Mouse (Mus musculus): ENCODE measurements around the gene Wdr70. TPM values are rescaled to one million over a fixed set of nuclear protein-coding genes. Genes with fewer than 3 reads are reported as not detected.

The Wdr70 gene
- polyA plus RNA-seq, 1 experiment, result 47.6 TPM

GRCm38 (mm10) chr15:7978640-7979039 lies 120.4 kb downstream of the Wdr70 start:
- Histone ChIP-seq H3K4me3 (ENCODE audit: insufficient read depth, poor library complexity, severe bottlenecking) (no peak overlapping the region), H3K79me2 (ENCODE audit: control insufficient read depth, insufficient read depth) (no peaks in the 10 kb centered on the region), H3K27me3 (ENCODE audit: control insufficient read depth, insufficient read depth, insufficient read length) (no peaks in the 10 kb centered on the region), H3K36me3 (ENCODE audit: control insufficient read depth, insufficient read depth) (peaks cover 7% of the 10 kb centered on the region), H3ac (ENCODE audit: control insufficient read depth, insufficient read length, low read depth) (no peak overlapping the region), H3K79me3 (ENCODE audit: low read depth) (no peaks in the 10 kb centered on the region)
- TF ChIP-seq FOSL1 (IDR thresholded peaks at IDR 0.05; ENCODE audit: insufficient read depth, low read length, poor library complexity, severe bottlenecking), result no peak
- no peak for TF ChIP-seq USF1 (IDR thresholded peaks at IDR 0.05; ENCODE audit: low read depth)
- TF ChIP-seq CTCF (IDR thresholded peaks at IDR 0.05; ENCODE audit: control insufficient read depth, insufficient read depth, insufficient read length), result no peak
- TF ChIP-seq MYOD1 (IDR thresholded peaks at IDR 0.05; ENCODE audit: control insufficient read depth, insufficient read length, low read depth), result no peak
- TF ChIP-seq MYOG (IDR thresholded peaks at IDR 0.05; ENCODE audit: control insufficient read depth, extremely low read depth, insufficient read length), result no peak
- no peak for TF ChIP-seq MAX (IDR thresholded peaks at IDR 0.05)
- TF ChIP-seq CEBPB (IDR thresholded peaks at IDR 0.05; ENCODE audit: low read depth), result no peak

- H3ac ChIP-seq (ENCODE audit: control insufficient read depth, insufficient read length, low read depth), result no peak overlapping the region
- peaks cover 7% of the 10 kb centered on the region for H3K36me3 ChIP-seq (ENCODE audit: control insufficient read depth, insufficient read depth)
- no peaks in the 10 kb centered on the region for H3K27me3 ChIP-seq (ENCODE audit: control insufficient read depth, insufficient read depth, insufficient read length)
- no peaks in the 10 kb centered on the region for H3K79me2 ChIP-seq (ENCODE audit: control insufficient read depth, insufficient read depth)
- TF ChIP-seq USF1 (IDR thresholded peaks at IDR 0.05; ENCODE audit: low read depth) (no peak), FOSL1 (IDR thresholded peaks at IDR 0.05; ENCODE audit: insufficient read depth, low read length, poor library complexity, severe bottlenecking) (no peak), MYOD1 (IDR thresholded peaks at IDR 0.05; ENCODE audit: control insufficient read depth, insufficient read length, low read depth) (no peak), MAX (IDR thresholded peaks at IDR 0.05) (no peak), CEBPB (IDR thresholded peaks at IDR 0.05; ENCODE audit: low read depth) (no peak), MYOG (IDR thresholded peaks at IDR 0.05; ENCODE audit: control insufficient read depth, extremely low read depth, insufficient read length) (no peak), CTCF (IDR thresholded peaks at IDR 0.05; ENCODE audit: control insufficient read depth, insufficient read depth, insufficient read length) (no peak)
- H3K79me3 ChIP-seq (ENCODE audit: low read depth), result no peaks in the 10 kb centered on the region
- no peak overlapping the region for H3K4me3 ChIP-seq (ENCODE audit: insufficient read depth, poor library complexity, severe bottlenecking)
Measured at GRCm38 (mm10) chr15:7976775-7977174, 122.2 kb downstream of the Wdr70 start.

GRCm38 (mm10) chr15:7974368-7974767 lies 124.6 kb downstream of the Wdr70 start:
- H3K79me3 ChIP-seq (ENCODE audit: low read depth), result no peaks in the 10 kb centered on the region
- no peak for TF ChIP-seq MYOG (IDR thresholded peaks at IDR 0.05; ENCODE audit: control insufficient read depth, extremely low read depth, insufficient read length)
- TF ChIP-seq CEBPB (IDR thresholded peaks at IDR 0.05; ENCODE audit: low read depth), result no peak
- TF ChIP-seq MAX (IDR thresholded peaks at IDR 0.05), result no peak
- no peak for TF ChIP-seq MYOD1 (IDR thresholded peaks at IDR 0.05; ENCODE audit: control insufficient read depth, insufficient read length, low read depth)
- TF ChIP-seq FOSL1 (IDR thresholded peaks at IDR 0.05; ENCODE audit: insufficient read depth, low read length, poor library complexity, severe bottlenecking), result no peak
- no peak for TF ChIP-seq CTCF (IDR thresholded peaks at IDR 0.05; ENCODE audit: control insufficient read depth, insufficient read depth, insufficient read length)
- no peak for TF ChIP-seq USF1 (IDR thresholded peaks at IDR 0.05; ENCODE audit: low read depth)
- H3ac ChIP-seq (ENCODE audit: control insufficient read depth, insufficient read length, low read depth), result no peak overlapping the region
- H3K4me3 ChIP-seq (ENCODE audit: insufficient read depth, poor library complexity, severe bottlenecking), result no peak overlapping the region
- no peaks in the 10 kb centered on the region for H3K27me3 ChIP-seq (ENCODE audit: control insufficient read depth, insufficient read depth, insufficient read length)
- no peaks in the 10 kb centered on the region for H3K79me2 ChIP-seq (ENCODE audit: control insufficient read depth, insufficient read depth)
- peaks cover 7% of the 10 kb centered on the region for H3K36me3 ChIP-seq (ENCODE audit: control insufficient read depth, insufficient read depth)

GRCm38 (mm10) chr15:7972528-7972927 lies 126.5 kb downstream of the Wdr70 start:
- no peak for TF ChIP-seq CEBPB (IDR thresholded peaks at IDR 0.05; ENCODE audit: low read depth)
- H3K79me2 ChIP-seq (ENCODE audit: control insufficient read depth, insufficient read depth), result no peaks in the 10 kb centered on the region
- no peak overlapping the region for H3K4me3 ChIP-seq (ENCODE audit: insufficient read depth, poor library complexity, severe bottlenecking)
- H3K27me3 ChIP-seq (ENCODE audit: control insufficient read depth, insufficient read depth, insufficient read length), result no peaks in the 10 kb centered on the region
- no peak overlapping the region for H3ac ChIP-seq (ENCODE audit: control insufficient read depth, insufficient read length, low read depth)
- no peaks in the 10 kb centered on the region for H3K79me3 ChIP-seq (ENCODE audit: low read depth)
- H3K36me3 ChIP-seq (ENCODE audit: control insufficient read depth, insufficient read depth), result peaks cover 7% of the 10 kb centered on the region

GRCm38 (mm10) chr15:7962786-7963185 lies 136.2 kb downstream of the Wdr70 start:
- H3K27me3 ChIP-seq (ENCODE audit: control insufficient read depth, insufficient read depth, insufficient read length), result no peaks in the 10 kb centered on the region
- no peaks in the 10 kb centered on the region for H3K36me3 ChIP-seq (ENCODE audit: control insufficient read depth, insufficient read depth)
- H3ac ChIP-seq (ENCODE audit: control insufficient read depth, insufficient read length, low read depth), result no peak overlapping the region
- no peaks in the 10 kb centered on the region for H3K79me3 ChIP-seq (ENCODE audit: low read depth)
- TF ChIP-seq MAX (IDR thresholded peaks at IDR 0.05) (no peak), CEBPB (IDR thresholded peaks at IDR 0.05; ENCODE audit: low read depth) (no peak), FOSL1 (IDR thresholded peaks at IDR 0.05; ENCODE audit: insufficient read depth, low read length, poor library complexity, severe bottlenecking) (no peak), USF1 (IDR thresholded peaks at IDR 0.05; ENCODE audit: low read depth) (no peak), CTCF (IDR thresholded peaks at IDR 0.05; ENCODE audit: control insufficient read depth, insufficient read depth, insufficient read length) (no peak), MYOG (IDR thresholded peaks at IDR 0.05; ENCODE audit: control insufficient read depth, extremely low read depth, insufficient read length) (no peak), MYOD1 (IDR thresholded peaks at IDR 0.05; ENCODE audit: control insufficient read depth, insufficient read length, low read depth) (no peak)
- H3K4me3 ChIP-seq (ENCODE audit: insufficient read depth, poor library complexity, severe bottlenecking), result no peak overlapping the region
- no peaks in the 10 kb centered on the region for H3K79me2 ChIP-seq (ENCODE audit: control insufficient read depth, insufficient read depth)

GRCm38 (mm10) chr15:7961489-7961888 lies 137.5 kb downstream of the Wdr70 start:
- Histone ChIP-seq H3K27me3 (ENCODE audit: control insufficient read depth, insufficient read depth, insufficient read length) (no peaks in the 10 kb centered on the region), H3K4me3 (ENCODE audit: insufficient read depth, poor library complexity, severe bottlenecking) (no peak overlapping the region), H3K79me2 (ENCODE audit: control insufficient read depth, insufficient read depth) (no peaks in the 10 kb centered on the region), H3K79me3 (ENCODE audit: low read depth) (no peaks in the 10 kb centered on the region), H3K36me3 (ENCODE audit: control insufficient read depth, insufficient read depth) (no peaks in the 10 kb centered on the region), H3ac (ENCODE audit: control insufficient read depth, insufficient read length, low read depth) (no peak overlapping the region)
- TF ChIP-seq MYOG (IDR thresholded peaks at IDR 0.05; ENCODE audit: control insufficient read depth, extremely low read depth, insufficient read length) (no peak), CEBPB (IDR thresholded peaks at IDR 0.05; ENCODE audit: low read depth) (no peak), CTCF (IDR thresholded peaks at IDR 0.05; ENCODE audit: control insufficient read depth, insufficient read depth, insufficient read length) (no peak), MAX (IDR thresholded peaks at IDR 0.05) (no peak), FOSL1 (IDR thresholded peaks at IDR 0.05; ENCODE audit: insufficient read depth, low read length, poor library complexity, severe bottlenecking) (no peak)
